Mouse (Mus musculus) liver, embryonic 15.5 days (tissue): ENCODE measurements around the gene Ebi3. TPM values are rescaled to one million over a fixed set of nuclear protein-coding genes. Genes with fewer than 3 reads are reported as not detected.
A peak's percentile ranks its signal among the peaks of the same experiment; 100 is the strongest.

Experiments used
- ATAC-seq: fragments of 200-750 bp; cut with Nextera tagmentation; 2 replicates; pipeline ENCODE4 v1.8.0; 2017; ENCODE audit warnings: moderate number of reproducible peaks, mild to moderate bottlenecking, moderate library complexity; ENCODE audit not compliant: insufficient read depth
- H3K27ac ChIP-seq: fragments of 300-500 bp; sonication (generic); replicated peaks from 2 replicates; pipeline ENCODE4 v1.5.1; 2015; ENCODE audit warnings: mild to moderate bottlenecking, inconsistent platforms
- H3K27me3 ChIP-seq: fragments of 300-500 bp; sonication (generic); 2 replicates; pipeline ENCODE4 v1.6.1; 2015; ENCODE audit warnings: mild to moderate bottlenecking, inconsistent platforms
- H3K36me3 ChIP-seq: fragments of 300-500 bp; sonication (generic); replicated peaks from 2 replicates; pipeline ENCODE4 v1.6.1; 2015; ENCODE audit warnings: moderate library complexity, mild to moderate bottlenecking, inconsistent platforms
- H3K4me1 ChIP-seq: fragments of 300-500 bp; sonication (generic); replicated peaks from 2 replicates; pipeline ENCODE4 v1.6.1; 2015; ENCODE audit warnings: inconsistent platforms
- H3K4me2 ChIP-seq: fragments of 300-500 bp; sonication (generic); 2 replicates; pipeline ENCODE4 v1.6.1; 2015; ENCODE audit warnings: moderate library complexity, mild to moderate bottlenecking, inconsistent platforms
- H3K4me3 ChIP-seq: fragments of 300-500 bp; sonication (generic); replicated peaks from 2 replicates; pipeline ENCODE4 v1.5.1; 2015; ENCODE audit warnings: mild to moderate bottlenecking, inconsistent platforms
- H3K9ac ChIP-seq: fragments of 300-500 bp; sonication (generic); 2 replicates; pipeline ENCODE4 v1.6.1; 2015; ENCODE audit warnings: moderate library complexity, mild to moderate bottlenecking, inconsistent platforms
- H3K9me3 ChIP-seq: fragments of 300-500 bp; sonication (generic); replicated peaks from 2 replicates; pipeline ENCODE4 v1.6.1; 2016; ENCODE audit warnings: inconsistent platforms
- WGBS: fragments of 180-500 bp; shearing (Covaris S2); methylation state at CpG from one replicate; pipeline ENCODE4 v1.1.7; 2015; ENCODE audit warnings: mixed read lengths; ENCODE audit not compliant: insufficient replicate concordance; 5-methylcytosine and 5-hydroxymethylcytosine counted together
- polyA plus RNA-seq: library from polyadenylated mRNA; unstranded; fragments of >200 nt; fragmentation: Nextera tagmentation; extraction: Ambion mirVana; gene quantifications from 2 replicates; pipeline ENCODE4 v1.2.1, GENCODE M21; 2015

The Ebi3 gene
- polyA plus RNA-seq, 1 experiment from 2014 or later: 9.2 TPM

DNA sequence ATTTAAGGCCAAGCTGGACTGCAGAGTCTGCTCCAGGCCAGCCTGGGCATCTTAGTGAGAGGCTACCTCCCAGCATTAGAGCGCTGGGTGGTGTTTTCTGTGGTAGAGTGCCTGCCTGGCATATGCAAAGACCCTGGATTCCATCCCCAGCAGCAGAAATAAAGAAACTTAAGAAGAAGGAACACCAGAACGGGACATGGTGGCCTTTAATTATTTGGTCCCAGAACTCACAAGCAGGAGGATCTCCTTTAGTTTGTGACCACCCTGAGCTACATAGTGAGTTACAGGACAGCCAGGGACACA lies 6.1 kb downstream of the Ebi3 start:
- Histone ChIP-seq H3K4me2 (peak overlapping the region; percentile 75), H3K27me3 (peaks cover 8% of the 10 kb centered on the region; the same call in 1 of the 2 replicates)

DNA sequence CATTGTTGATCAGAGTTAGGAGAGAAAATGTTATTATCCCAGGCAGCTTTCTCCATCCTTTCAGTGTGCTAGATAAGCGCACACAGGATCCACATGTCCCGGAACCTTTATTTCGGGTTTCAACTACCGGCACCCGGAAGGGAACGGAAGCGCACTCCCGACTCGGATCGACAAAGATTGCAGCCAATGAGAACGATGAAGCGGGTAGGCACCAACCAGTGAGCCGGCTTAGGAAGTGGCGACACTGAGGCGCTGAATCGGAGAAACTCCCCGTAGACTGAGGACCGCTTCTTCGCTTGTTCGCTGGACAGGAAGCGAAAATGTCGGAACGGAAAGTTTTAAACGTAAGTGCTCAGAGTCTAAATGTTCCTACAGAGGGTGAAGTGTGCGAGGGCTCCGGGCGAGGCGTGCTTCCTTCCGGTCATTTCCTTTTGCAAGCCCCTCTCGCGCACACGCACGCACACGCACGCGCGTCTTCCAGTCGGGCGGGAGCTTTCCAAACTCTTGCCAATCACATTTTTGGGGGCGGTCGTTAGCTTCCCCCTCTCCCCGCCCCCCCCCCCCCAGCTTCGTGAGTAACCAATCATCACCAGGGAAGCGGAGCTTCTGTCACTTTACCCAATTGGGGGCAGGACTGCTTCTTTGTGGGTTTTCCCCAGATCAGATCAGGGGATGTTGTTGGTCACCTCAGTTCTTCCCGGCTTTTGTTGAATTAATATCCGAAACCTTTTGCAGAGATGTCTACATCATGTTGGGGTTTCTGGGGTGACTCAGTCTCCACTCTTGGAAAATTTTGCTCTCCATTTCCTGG lies 6.7 kb downstream of the Ebi3 start, which contains the start of gene Yju2:
Yju2 (plus strand) TSS at position 182 of the 811 bp plus-strand sequence.
- peak; percentile 90 for ATAC-seq
- Histone ChIP-seq H3K4me2 (peak within 1 kb of the TSS; percentile 75), H3K9me3 (no peaks in the 10 kb centered on the region), H3K27me3 (peaks cover 6% of the 10 kb centered on the region; the same call in 1 of the 2 replicates), H3K36me3 (peaks cover 22% of the 10 kb centered on the region), H3K27ac (peak within 1 kb of the TSS; percentile 95), H3K9ac (peak within 1 kb of the TSS; percentile 65), H3K4me3 (peak within 1 kb of the TSS; percentile 78), H3K4me1 (peaks cover 53% of the 10 kb centered on the region)
- WGBS: under 1% methylated on average over 46 of the region's 46 CpGs

More for the DNA sequence above, 6.1 kb downstream of the Ebi3 start:
- peaks cover 19% of the 10 kb centered on the region for H3K36me3 ChIP-seq
- no peaks in the 10 kb centered on the region for H3K9me3 ChIP-seq
- H3K4me3 ChIP-seq: peak overlapping the region; percentile 78
- H3K4me1 ChIP-seq: peaks cover 52% of the 10 kb centered on the region
- 35% methylated on average over 2 of the region's 2 CpGs for WGBS
- peak overlapping the region; percentile 95 for H3K27ac ChIP-seq
- peak overlapping the region; percentile 65 for H3K9ac ChIP-seq
- ATAC-seq: no peak

DNA sequence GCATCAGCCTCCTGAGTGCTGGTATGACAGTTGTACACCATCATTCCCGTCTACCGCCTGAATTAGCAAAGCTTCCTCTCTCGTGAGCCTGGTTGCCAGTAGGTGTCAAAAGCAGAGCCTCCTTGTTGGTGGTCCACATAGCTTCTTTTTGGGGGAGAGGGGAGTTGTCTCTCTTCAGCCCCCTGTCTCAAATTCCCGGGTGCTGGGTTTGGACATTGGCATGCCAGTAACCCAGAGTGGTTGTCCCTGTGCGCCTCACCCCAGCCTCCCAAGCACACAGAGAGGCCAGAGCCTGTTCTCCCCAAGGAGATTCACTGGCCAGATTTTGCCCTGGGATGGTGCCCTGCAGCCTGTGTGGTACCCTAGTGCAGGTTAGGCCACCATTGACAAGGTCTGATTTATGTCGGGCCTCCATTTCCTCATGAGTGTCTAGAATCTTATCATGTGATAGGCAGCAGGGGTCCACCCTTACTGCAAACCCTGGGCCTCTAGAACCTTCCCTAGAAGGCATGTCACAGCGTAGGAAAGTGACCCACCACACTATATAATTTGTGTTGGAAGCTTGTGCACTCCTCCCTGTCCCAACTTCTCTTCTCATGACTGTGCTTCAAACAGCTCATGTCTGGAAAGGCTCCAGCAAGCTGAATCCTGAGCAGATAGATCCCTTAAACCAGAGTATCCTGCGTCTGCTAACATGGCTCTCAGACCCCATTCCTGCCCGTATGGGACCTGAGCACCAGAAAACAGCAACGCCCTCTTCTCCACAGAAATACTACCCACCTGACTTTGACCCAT lies 7.7 kb downstream of the Ebi3 start:
- Histone ChIP-seq H3K9me3 (no peaks in the 10 kb centered on the region), H3K27me3 (0 out of 2 replicates have a peak, but pooled peaks cover under 1% of the 10 kb centered on the region), H3K4me3 (peak overlapping the region; percentile 78), H3K27ac (peak overlapping the region; percentile 95), H3K4me2 (peak overlapping the region; percentile 75), H3K9ac (peak overlapping the region; percentile 65), H3K36me3 (peaks cover 32% of the 10 kb centered on the region), H3K4me1 (peaks cover 49% of the 10 kb centered on the region)
- ATAC-seq: no peak
- WGBS: 54% methylated on average over 10 of the region's 10 CpGs

DNA sequence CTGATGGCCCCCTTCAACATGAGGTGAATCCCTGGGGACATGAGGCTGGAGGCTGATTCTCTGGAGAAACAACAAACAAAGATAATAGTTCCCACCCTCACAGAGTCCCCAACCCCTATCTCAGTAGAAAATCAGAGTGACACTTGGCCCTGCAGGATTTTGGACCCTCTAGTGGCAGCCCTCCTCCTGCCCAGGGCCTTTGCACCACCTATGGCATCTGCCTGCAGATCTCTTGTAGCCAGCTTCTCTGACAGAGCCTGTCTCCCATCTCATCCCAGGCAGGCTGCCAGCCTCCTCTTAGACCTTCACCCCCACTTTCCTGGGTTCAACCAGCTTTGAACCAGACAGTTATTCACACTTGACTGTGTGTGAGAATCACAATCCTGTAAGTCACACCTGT lies 8.4 kb downstream of the Ebi3 start:
- Histone ChIP-seq H3K4me3 (no peak overlapping the region), H3K27ac (no peak overlapping the region), H3K4me1 (peaks cover 46% of the 10 kb centered on the region), H3K9ac (no peak overlapping the region), H3K36me3 (peaks cover 36% of the 10 kb centered on the region), H3K4me2 (no peak overlapping the region), H3K27me3 (no peaks in the 10 kb centered on the region), H3K9me3 (no peaks in the 10 kb centered on the region)
- no peak for ATAC-seq

DNA sequence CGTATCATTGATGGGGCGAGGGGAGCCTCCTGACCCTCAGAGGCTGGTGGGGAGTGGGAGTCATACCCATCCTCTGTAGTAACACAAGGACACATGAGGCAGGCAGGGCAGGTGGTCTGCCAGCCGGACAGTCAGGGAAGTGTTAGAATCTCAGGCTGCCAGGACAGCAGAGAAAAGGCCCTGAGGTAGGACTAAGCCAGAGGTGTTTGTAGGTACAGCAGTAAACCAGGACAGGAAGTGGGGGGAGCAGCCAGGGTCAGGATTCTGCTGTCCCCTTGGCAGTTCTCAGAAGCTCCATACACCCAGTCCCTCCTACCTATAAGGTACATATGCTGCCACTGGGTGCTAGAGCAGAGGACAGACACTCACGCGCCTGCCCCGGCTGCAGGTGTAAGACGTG lies 9.2 kb downstream of the Ebi3 start:
- 87% methylated on average over 7 of the region's 7 CpGs for whole genome bisulfite sequencing
- H3K4me3 ChIP-seq: no peak overlapping the region
- peaks cover 45% of the 10 kb centered on the region for H3K36me3 ChIP-seq
- no peak overlapping the region for H3K27ac ChIP-seq
- no peaks in the 10 kb centered on the region for H3K9me3 ChIP-seq
- ATAC-seq: no peak
- no peaks in the 10 kb centered on the region for H3K27me3 ChIP-seq
- no peak overlapping the region for H3K4me2 ChIP-seq
- no peak overlapping the region for H3K9ac ChIP-seq
- H3K4me1 ChIP-seq: peaks cover 38% of the 10 kb centered on the region

DNA sequence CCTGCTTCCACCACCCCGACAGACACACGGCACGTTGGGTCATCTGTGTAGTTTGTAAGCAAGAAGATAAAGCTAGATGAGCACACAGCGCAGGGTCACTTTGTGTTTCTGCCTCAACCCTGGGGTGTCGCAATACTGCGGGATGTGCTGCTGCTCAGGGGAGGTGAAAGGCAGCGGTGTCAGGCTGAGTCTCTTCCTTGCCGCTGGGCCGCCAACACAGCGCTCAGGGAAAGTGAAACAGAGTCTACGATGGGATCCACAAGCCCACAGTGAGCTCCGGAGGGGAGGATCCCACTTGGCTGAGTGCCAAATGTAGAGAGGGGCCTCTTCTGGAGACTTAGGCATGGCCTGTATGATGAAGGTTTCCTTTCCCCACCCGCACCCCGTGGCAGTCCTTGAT lies 10.7 kb downstream of the Ebi3 start:
- Histone ChIP-seq H3K36me3 (peaks cover 56% of the 10 kb centered on the region), H3K4me1 (peaks cover 23% of the 10 kb centered on the region), H3K27ac (peak overlapping the region; percentile 48; the same call in 1 of the 2 replicates), H3K4me3 (no peak overlapping the region), H3K9ac (no peak overlapping the region), H3K9me3 (no peaks in the 10 kb centered on the region), H3K4me2 (peak overlapping the region; percentile 29), H3K27me3 (no peaks in the 10 kb centered on the region)
- ATAC-seq: no peak
- 66% methylated on average over 14 of the region's 14 CpGs for WGBS

DNA sequence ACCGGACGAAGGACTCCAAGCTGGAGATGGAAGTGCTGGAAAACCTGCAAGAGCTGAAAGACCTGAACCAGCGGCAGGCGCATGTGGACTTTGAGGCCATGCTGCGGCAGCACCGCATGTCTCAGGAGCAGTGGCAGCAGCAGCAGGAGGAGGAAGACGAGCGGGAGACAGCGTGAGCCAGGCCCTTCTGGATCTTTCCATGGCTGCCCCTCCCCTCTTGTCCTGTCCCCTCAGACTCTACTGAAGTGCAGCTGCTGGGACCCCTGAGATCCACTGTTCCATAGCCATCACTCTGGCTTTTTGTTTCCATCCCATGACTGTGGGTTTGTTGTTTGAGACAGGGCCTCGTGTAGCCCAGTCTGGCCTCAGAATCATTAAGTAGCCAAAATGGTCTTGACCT lies 12.1 kb downstream of the Ebi3 start:
- no peak overlapping the region for H3K4me3 ChIP-seq
- WGBS: 82% methylated on average over 10 of the region's 10 CpGs
- H3K36me3 ChIP-seq: peaks cover 56% of the 10 kb centered on the region

DNA sequence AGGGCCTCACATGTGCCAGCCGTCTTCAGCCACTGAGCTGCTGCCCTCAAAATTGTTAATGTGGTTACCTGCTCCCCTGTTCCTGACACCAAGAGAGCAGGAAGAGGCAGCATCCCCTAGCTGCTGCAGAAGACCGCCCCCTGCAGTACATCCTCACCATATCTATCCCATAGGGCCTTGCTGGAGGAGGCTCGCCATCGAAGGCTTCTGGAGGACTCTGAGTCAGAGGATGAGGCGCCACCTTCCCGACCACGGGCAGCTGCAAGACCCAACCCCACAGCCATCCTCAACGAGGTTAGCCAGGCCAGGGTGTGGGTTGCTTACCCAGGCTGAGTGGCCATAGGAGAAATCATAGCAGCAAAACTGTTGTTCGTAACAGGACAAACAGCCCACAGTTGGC lies 12.6 kb downstream of the Ebi3 start:
- peaks cover 56% of the 10 kb centered on the region for H3K36me3 ChIP-seq
- H3K27ac ChIP-seq: no peak overlapping the region

More for the DNA sequence above, 12.1 kb downstream of the Ebi3 start:
- Histone ChIP-seq H3K9me3 (no peaks in the 10 kb centered on the region), H3K9ac (no peak overlapping the region), H3K27me3 (peaks cover 10% of the 10 kb centered on the region), H3K4me2 (no peak overlapping the region), H3K27ac (no peak overlapping the region), H3K4me1 (peaks cover 14% of the 10 kb centered on the region)
- ATAC-seq: no peak

DNA sequence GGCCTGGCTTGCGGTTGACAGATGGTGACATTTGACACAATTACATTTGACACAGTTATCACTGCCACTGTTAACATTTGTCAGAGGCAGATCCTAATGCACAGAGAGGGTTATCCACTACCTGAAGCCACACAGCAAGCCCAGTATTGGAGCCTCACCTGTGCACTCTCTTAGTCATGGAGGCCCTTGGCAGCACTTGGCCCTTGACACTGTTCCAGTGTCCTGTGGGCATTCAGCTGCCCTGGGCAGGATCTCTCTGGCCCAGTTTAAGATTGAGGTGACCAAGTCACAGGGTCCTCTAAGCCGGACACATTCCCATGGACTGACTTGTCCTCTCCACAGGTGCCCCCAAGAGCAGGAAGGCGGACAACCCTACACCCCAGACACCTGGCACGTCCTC lies 14.7 kb downstream of the Ebi3 start:
- Histone ChIP-seq H3K4me1 (peaks cover 11% of the 10 kb centered on the region; the same call in 1 of the 2 replicates), H3K27ac (no peak overlapping the region), H3K9me3 (no peaks in the 10 kb centered on the region), H3K4me2 (no peak overlapping the region), H3K9ac (no peak overlapping the region), H3K27me3 (peaks cover 37% of the 10 kb centered on the region), H3K36me3 (peaks cover 39% of the 10 kb centered on the region), H3K4me3 (no peak overlapping the region)
- no peak for ATAC-seq
- WGBS: 72% methylated on average over 4 of the region's 4 CpGs

More for the DNA sequence above, 12.6 kb downstream of the Ebi3 start:
- 70% methylated on average over 9 of the region's 9 CpGs for WGBS
- Histone ChIP-seq H3K4me3 (no peak overlapping the region), H3K4me2 (no peak overlapping the region), H3K27me3 (peaks cover 15% of the 10 kb centered on the region), H3K4me1 (peaks cover 9% of the 10 kb centered on the region), H3K9me3 (no peaks in the 10 kb centered on the region), H3K9ac (no peak overlapping the region)
- ATAC-seq: no peak

DNA sequence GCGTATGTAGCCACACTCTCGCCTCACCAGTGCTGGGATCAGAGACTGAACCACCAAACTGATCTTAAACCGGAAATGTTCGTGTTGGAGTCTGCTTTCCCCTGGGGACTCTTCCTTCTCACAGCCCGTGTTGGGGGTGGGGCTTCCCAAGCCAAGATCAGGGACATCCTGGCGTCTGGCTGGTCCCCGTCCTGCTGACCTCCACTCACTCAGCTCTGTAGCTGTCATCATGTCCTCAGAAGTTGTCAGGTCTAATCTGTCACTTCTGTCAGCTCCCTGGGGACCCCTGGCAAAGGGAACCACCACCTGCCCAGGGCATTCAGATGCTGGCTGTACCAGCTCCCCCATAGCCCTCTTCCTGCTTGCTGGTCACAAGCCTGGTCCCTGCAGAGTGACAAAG lies 15.8 kb downstream of the Ebi3 start:
- no peaks in the 10 kb centered on the region for H3K9me3 ChIP-seq
- H3K27me3 ChIP-seq: peaks cover 47% of the 10 kb centered on the region
- H3K4me2 ChIP-seq: no peak overlapping the region
- peaks cover 37% of the 10 kb centered on the region for H3K36me3 ChIP-seq
- no peak for ATAC-seq
- WGBS: 55% methylated on average over 7 of the region's 7 CpGs
- H3K4me3 ChIP-seq: no peak overlapping the region
- H3K4me1 ChIP-seq: peaks cover 9% of the 10 kb centered on the region; the same call in 1 of the 2 replicates
- no peak overlapping the region for H3K27ac ChIP-seq
- H3K9ac ChIP-seq: no peak overlapping the region

DNA sequence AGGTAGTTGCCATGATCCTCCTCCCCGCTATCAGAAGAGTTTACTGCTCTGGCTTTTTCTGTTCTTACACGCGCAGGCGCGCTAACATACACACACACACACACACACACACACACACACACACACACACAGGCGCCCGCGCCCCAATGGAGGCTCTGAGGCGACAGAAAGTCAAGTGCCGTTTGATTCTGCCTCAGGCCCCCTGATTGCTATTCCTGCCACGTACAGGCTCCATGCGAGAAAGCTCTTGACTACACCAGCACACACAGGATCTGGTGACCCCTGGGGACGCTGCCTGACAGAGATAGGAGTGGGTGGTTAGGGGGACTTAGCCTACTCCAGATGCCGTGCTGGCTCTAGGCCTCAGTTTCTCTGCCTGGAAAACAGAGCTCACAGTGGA lies 17.1 kb downstream of the Ebi3 start:
- Histone ChIP-seq H3K27ac (no peak overlapping the region), H3K4me1 (peaks cover 7% of the 10 kb centered on the region; the same call in 1 of the 2 replicates), H3K4me3 (no peak overlapping the region), H3K27me3 (peaks cover 55% of the 10 kb centered on the region), H3K9me3 (no peaks in the 10 kb centered on the region), H3K36me3 (peaks cover 30% of the 10 kb centered on the region), H3K9ac (no peak overlapping the region), H3K4me2 (no peak overlapping the region)
- 49% methylated on average over 14 of the region's 14 CpGs for WGBS
- ATAC-seq: no peak
